Mouse (Mus musculus) neural tube, embryonic 14.5 days (tissue): Measurements from ENCODE around the gene Nipa1. TPM values are rescaled to one million over a fixed set of nuclear protein-coding genes. Genes with fewer than 3 reads are reported as not detected.

ENCODE experiments used
- ATAC-seq: fragments of 200-750 bp; cut with Nextera tagmentation; 2 replicates; pipeline ENCODE4 v1.8.0; 2017; ENCODE audit warnings: low read depth, mild to moderate bottlenecking, moderate TSS enrichment, moderate library complexity
- H3K27ac ChIP-seq: fragments of 300-500 bp; sonication (generic); 2 replicates; pipeline ENCODE4 v1.5.1; 2014; ENCODE audit warnings: low read depth, mild to moderate bottlenecking, control low read depth, low read length, moderate library complexity, mixed read lengths
- H3K27me3 ChIP-seq: fragments of 300-500 bp; sonication (generic); 2 replicates; pipeline ENCODE4 v1.6.1; 2014; ENCODE audit warnings: low read length; ENCODE audit not compliant: control insufficient read depth, insufficient read depth
- H3K36me3 ChIP-seq: fragments of 300-500 bp; sonication (generic); 2 replicates; pipeline ENCODE4 v1.6.1; 2014; ENCODE audit warnings: low read length, mixed read lengths; ENCODE audit not compliant: control insufficient read depth, insufficient read depth
- H3K4me1 ChIP-seq: fragments of 300-500 bp; sonication (generic); 2 replicates; pipeline ENCODE4 v1.6.1; 2014; ENCODE audit warnings: low read length; ENCODE audit not compliant: control insufficient read depth, insufficient read depth
- H3K4me2 ChIP-seq: fragments of 300-500 bp; sonication (generic); 2 replicates; pipeline ENCODE4 v1.6.1; 2014; ENCODE audit warnings: mild to moderate bottlenecking, low read depth, low read length, control low read depth
- H3K4me3 ChIP-seq: fragments of 300-500 bp; sonication (generic); 2 replicates; pipeline ENCODE4 v1.5.1; 2014; ENCODE audit warnings: low read depth, low read length, control low read depth, mixed read lengths
- H3K9ac ChIP-seq: fragments of 300-500 bp; sonication (generic); replicated peaks from 2 replicates; pipeline ENCODE4 v1.6.1; 2014; ENCODE audit warnings: low read depth, mild to moderate bottlenecking, control low read depth, low read length, mixed read lengths
- H3K9me3 ChIP-seq: fragments of 300-500 bp; sonication (generic); 2 replicates; pipeline ENCODE4 v1.6.1; 2016; ENCODE audit warnings: low read length; ENCODE audit not compliant: control insufficient read depth
- WGBS: fragments of 180-500 bp; shearing (Covaris S2); extraction: QIAGEN DNeasy Blood & Tissue Kit; methylation state at CpG from one replicate; pipeline ENCODE4 v1.1.7; 2014; 5-methylcytosine and 5-hydroxymethylcytosine counted together
- polyA plus RNA-seq: library from polyadenylated mRNA; unstranded; fragments of >200 nt; fragmentation: Nextera tagmentation; extraction: Ambion mirVana; gene quantifications from 2 replicates; pipeline ENCODE4 v1.2.1, GENCODE M21; 2014

Nipa1 gene
- polyA plus RNA-seq, 1 experiment from 2014 or later = 23.9 TPM

- peaks cover 3% of the 10 kb centered on the region; the same call in 1 of the 2 replicates for H3K4me1 ChIP-seq
- no peaks in the 10 kb centered on the region for H3K36me3 ChIP-seq
- H3K27me3 ChIP-seq = no peaks in the 10 kb centered on the region
- no peak for ATAC-seq
- no peaks in the 10 kb centered on the region; the same call in 1 of the 2 replicates for H3K9me3 ChIP-seq
- WGBS = 28% methylated on average over 3 of the region's 3 CpGs
- no peak overlapping the region for H3K27ac ChIP-seq
- H3K4me2 ChIP-seq = no peak overlapping the region
- no peak overlapping the region for H3K4me3 ChIP-seq
- H3K9ac ChIP-seq = no peak overlapping the region
These were observed 52.8 kb downstream of the Nipa1 start for GRCm38 (mm10) chr7:55966866-55967460.

GRCm38 (mm10) chr7:55962004-55962908 is 57.5 kb downstream of the Nipa1 start, which contains the start of gene Nipa2:
Gene Nipa2 (minus strand): TSS chr7:55962476.
- Histone ChIP-seq H3K4me3 (peak within 1 kb of the TSS; percentile 98), H3K9me3 (no peaks in the 10 kb centered on the region; the same call in 1 of the 2 replicates), H3K9ac (peak within 1 kb of the TSS; percentile 94), H3K4me1 (peaks cover 10% of the 10 kb centered on the region; the same call in 1 of the 2 replicates), H3K36me3 (no peaks in the 10 kb centered on the region), H3K27ac (peak within 1 kb of the TSS; percentile 87), H3K4me2 (peak within 1 kb of the TSS; percentile 62), H3K27me3 (no peaks in the 10 kb centered on the region)
- under 1% methylated on average over 70 of the region's 70 CpGs for WGBS
- ATAC-seq = peak; percentile 98

GRCm38 (mm10) chr7:55960506-55960905 is 59.2 kb downstream of the Nipa1 start:
- WGBS = 100% methylated on average over 1 of the region's 1 CpGs
- no peak for ATAC-seq
- no peak overlapping the region for H3K9ac ChIP-seq
- no peak overlapping the region for H3K4me2 ChIP-seq
- no peak overlapping the region for H3K4me3 ChIP-seq
- H3K9me3 ChIP-seq = no peaks in the 10 kb centered on the region; the same call in 1 of the 2 replicates
- H3K27me3 ChIP-seq = no peaks in the 10 kb centered on the region
- H3K36me3 ChIP-seq = no peaks in the 10 kb centered on the region
- H3K27ac ChIP-seq = no peak overlapping the region
- H3K4me1 ChIP-seq = peaks cover 10% of the 10 kb centered on the region; the same call in 1 of the 2 replicates

GRCm38 (mm10) chr7:55959801-55960200 is 60.0 kb downstream of the Nipa1 start:
- no peak for ATAC-seq
- WGBS = 99% methylated on average over 3 of the region's 3 CpGs

GRCm38 (mm10) chr7:55957916-55958315 is 61.8 kb downstream of the Nipa1 start:
- Histone ChIP-seq H3K27ac (no peak overlapping the region), H3K27me3 (no peaks in the 10 kb centered on the region), H3K4me1 (peaks cover 7% of the 10 kb centered on the region; the same call in 1 of the 2 replicates), H3K36me3 (no peaks in the 10 kb centered on the region), H3K4me3 (no peak overlapping the region), H3K9ac (no peak overlapping the region), H3K9me3 (no peaks in the 10 kb centered on the region), H3K4me2 (no peak overlapping the region)
- 96% methylated on average over 4 of the region's 4 CpGs for WGBS
- no peak for ATAC-seq

More at GRCm38 (mm10) chr7:55959801-55960200, 60.0 kb downstream of the Nipa1 start:
- Histone ChIP-seq H3K9ac (no peak overlapping the region), H3K36me3 (no peaks in the 10 kb centered on the region), H3K4me3 (no peak overlapping the region), H3K27me3 (no peaks in the 10 kb centered on the region), H3K4me2 (no peak overlapping the region), H3K9me3 (no peaks in the 10 kb centered on the region; the same call in 1 of the 2 replicates), H3K27ac (no peak overlapping the region), H3K4me1 (peaks cover 10% of the 10 kb centered on the region; the same call in 1 of the 2 replicates)

- H3K27ac ChIP-seq = no peak overlapping the region
These were observed 62.6 kb downstream of the Nipa1 start for GRCm38 (mm10) chr7:55957178-55957577.

GRCm38 (mm10) chr7:55956054-55956453 is 63.7 kb downstream of the Nipa1 start:
- no peak for ATAC-seq
- Histone ChIP-seq H3K27me3 (no peaks in the 10 kb centered on the region), H3K4me2 (no peak overlapping the region), H3K9me3 (no peaks in the 10 kb centered on the region), H3K36me3 (no peaks in the 10 kb centered on the region), H3K4me3 (no peak overlapping the region), H3K27ac (no peak overlapping the region), H3K4me1 (peaks cover 5% of the 10 kb centered on the region; the same call in 1 of the 2 replicates), H3K9ac (no peak overlapping the region)
- WGBS = 96% methylated on average over 2 of the region's 2 CpGs

More at GRCm38 (mm10) chr7:55957178-55957577, 62.6 kb downstream of the Nipa1 start:
- no peaks in the 10 kb centered on the region for H3K9me3 ChIP-seq
- peaks cover 7% of the 10 kb centered on the region; the same call in 1 of the 2 replicates for H3K4me1 ChIP-seq
- H3K9ac ChIP-seq = no peak overlapping the region
- no peaks in the 10 kb centered on the region for H3K36me3 ChIP-seq
- no peak overlapping the region for H3K4me3 ChIP-seq
- no peak for ATAC-seq
- H3K4me2 ChIP-seq = no peak overlapping the region
- WGBS = 89% methylated on average over 3 of the region's 3 CpGs
- H3K27me3 ChIP-seq = no peaks in the 10 kb centered on the region

- no peak for ATAC-seq
- Histone ChIP-seq H3K4me2 (no peak overlapping the region), H3K36me3 (no peaks in the 10 kb centered on the region), H3K9ac (no peak overlapping the region), H3K4me1 (no peaks in the 10 kb centered on the region), H3K27me3 (no peaks in the 10 kb centered on the region), H3K9me3 (no peaks in the 10 kb centered on the region), H3K27ac (no peak overlapping the region), H3K4me3 (no peak overlapping the region)
- WGBS = 98% methylated on average over 4 of the region's 4 CpGs
These were observed 81.4 kb downstream of the Nipa1 start for GRCm38 (mm10) chr7:55938341-55938740.
